Mouse (Mus musculus): Measurements from ENCODE around the gene Gm9376.

- TF ChIP-seq CTCF (IDR thresholded peaks at IDR 0.05; ENCODE audit: low read depth, low read length) (no peak), GATA1 (IDR thresholded peaks at IDR 0.05; ENCODE audit: borderline replicate concordance, low read length) (no peak), TAL1 (conservative IDR thresholded peaks at IDR 0.05; ENCODE audit: low read depth, low read length) (no peak)
These were observed 50.5 kb downstream of the Gm9376 start for GRCm38 (mm10) chr14:118317260-118317659.

Measured in G1E (cell line).